Mouse (Mus musculus): ENCODE measurements around the gene Cdh23. TPM values are rescaled to one million over a fixed set of nuclear protein-coding genes. Genes with fewer than 3 reads are reported as not detected.

Gene Cdh23
- total and polyA plus RNA-seq, 2 experiments from 2014 or later: 0.23 TPM

DNA sequence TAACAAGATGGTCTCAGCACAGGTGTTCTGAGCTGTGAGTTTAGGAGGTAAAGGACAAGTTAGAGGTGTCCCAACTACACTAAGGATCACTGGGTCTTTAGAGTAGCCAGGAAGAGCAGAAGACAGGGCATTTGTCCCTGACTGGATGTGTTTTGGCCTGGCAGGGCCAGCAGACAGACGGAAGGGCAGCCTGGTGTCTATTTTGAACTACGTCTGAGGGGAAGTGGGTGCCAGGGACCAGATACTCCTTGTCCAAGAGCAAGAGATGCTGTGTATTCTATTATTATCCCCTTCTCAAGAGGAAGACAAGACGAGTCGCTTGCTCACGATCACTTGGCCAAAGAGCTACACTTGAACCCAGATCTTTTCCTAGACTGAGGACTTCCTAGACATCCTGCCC lies 382.7 kb downstream of the Cdh23 start:
- Histone ChIP-seq H3K27ac (ENCODE audit: low read depth) (no peak overlapping the region), H3K4me3 (ENCODE audit: low read depth, low read length) (no peak overlapping the region), H3K36me3 (replicated peaks; ENCODE audit: control insufficient read depth, insufficient read depth, low read length) (no peaks in the 10 kb centered on the region), H3K27me3 (ENCODE audit: control insufficient read depth, insufficient read depth, low read length) (no peaks in the 10 kb centered on the region), H3K4me1 (ENCODE audit: control insufficient read depth, insufficient read depth) (no peaks in the 10 kb centered on the region), H3K9ac (replicated peaks; ENCODE audit: low read depth, low read length) (no peak overlapping the region), H3K4me2 (ENCODE audit: low read depth, low read length) (no peak overlapping the region), H3K9me3 (replicated peaks; ENCODE audit: control insufficient read depth, low read length) (no peaks in the 10 kb centered on the region)
- TF ChIP-seq EP300 (IDR thresholded peaks at IDR 0.05; ENCODE audit: low read depth) (no peak), CTCF (IDR thresholded peaks at IDR 0.05; ENCODE audit: low read depth) (no peak)
- WGBS: 68% methylated on average over 5 of the region's 5 CpGs
- no peak for ATAC-seq (ENCODE audit: insufficient read depth, low read depth)
- DNase-seq (ENCODE audit: low spot score): no peak

DNA sequence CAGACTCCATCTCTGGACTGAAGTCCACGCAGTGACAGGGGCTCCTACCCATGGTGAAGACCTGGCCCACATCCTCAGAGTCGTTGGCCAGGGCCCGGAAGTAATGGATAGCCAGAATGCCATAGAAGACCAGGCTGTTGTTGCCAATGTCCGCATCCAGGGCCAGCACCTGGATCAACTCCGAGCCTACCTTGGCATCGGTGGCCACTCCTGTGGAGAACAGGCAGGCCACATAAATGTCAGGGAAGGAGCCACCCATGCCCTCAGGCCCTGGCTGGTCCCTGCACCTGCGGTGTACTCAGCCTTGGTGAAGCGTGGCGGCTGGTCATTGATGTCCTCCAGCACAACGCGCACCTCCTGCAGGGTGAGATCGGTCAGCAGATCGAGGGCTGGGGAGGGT lies 385.7 kb downstream of the Cdh23 start:
- Histone ChIP-seq H3K9ac (replicated peaks; ENCODE audit: low read depth, low read length) (no peak overlapping the region), H3K4me3 (ENCODE audit: low read depth, low read length) (no peak overlapping the region), H3K4me2 (ENCODE audit: low read depth, low read length) (no peak overlapping the region), H3K27ac (ENCODE audit: low read depth) (no peak overlapping the region), H3K36me3 (replicated peaks; ENCODE audit: control insufficient read depth, insufficient read depth, low read length) (no peaks in the 10 kb centered on the region), H3K4me1 (ENCODE audit: control insufficient read depth, insufficient read depth) (no peaks in the 10 kb centered on the region), H3K27me3 (ENCODE audit: control insufficient read depth, insufficient read depth, low read length) (no peaks in the 10 kb centered on the region), H3K9me3 (replicated peaks; ENCODE audit: control insufficient read depth, low read length) (no peaks in the 10 kb centered on the region)
- TF ChIP-seq EP300 (IDR thresholded peaks at IDR 0.05; ENCODE audit: low read depth) (no peak), CTCF (IDR thresholded peaks at IDR 0.05; ENCODE audit: low read depth) (no peak)
- DNase-seq (ENCODE audit: low spot score) (no peak), ATAC-seq (ENCODE audit: insufficient read depth, low read depth) (no peak)
- WGBS: 86% methylated on average over 13 of the region's 13 CpGs

GRCm38 (mm10) chr10:60304854-60305628 lies 391.2 kb downstream of the Cdh23 start:
- no peaks in the 10 kb centered on the region for H3K27me3 ChIP-seq (ENCODE audit: control insufficient read depth, insufficient read depth, low read length)
- ATAC-seq (ENCODE audit: insufficient read depth, low read depth) (peak; percentile 70), DNase-seq (ENCODE audit: low spot score) (peak; percentile 85)
- no peaks in the 10 kb centered on the region for H3K4me1 ChIP-seq (ENCODE audit: control insufficient read depth, insufficient read depth)
- H3K4me3 ChIP-seq (ENCODE audit: low read depth, low read length): no peak overlapping the region
- no peak overlapping the region for H3K9ac ChIP-seq (replicated peaks; ENCODE audit: low read depth, low read length)
- WGBS: 58% methylated on average over 15 of the region's 15 CpGs
- H3K9me3 ChIP-seq (replicated peaks; ENCODE audit: control insufficient read depth, low read length): no peaks in the 10 kb centered on the region
- TF ChIP-seq CTCF (IDR thresholded peaks at IDR 0.05; ENCODE audit: low read depth) (peak; percentile 93), EP300 (IDR thresholded peaks at IDR 0.05; ENCODE audit: low read depth) (no peak)
- no peak overlapping the region for H3K27ac ChIP-seq (ENCODE audit: low read depth)
- H3K36me3 ChIP-seq (replicated peaks; ENCODE audit: control insufficient read depth, insufficient read depth, low read length): peaks cover 32% of the 10 kb centered on the region
- H3K4me2 ChIP-seq (ENCODE audit: low read depth, low read length): no peak overlapping the region

DNA sequence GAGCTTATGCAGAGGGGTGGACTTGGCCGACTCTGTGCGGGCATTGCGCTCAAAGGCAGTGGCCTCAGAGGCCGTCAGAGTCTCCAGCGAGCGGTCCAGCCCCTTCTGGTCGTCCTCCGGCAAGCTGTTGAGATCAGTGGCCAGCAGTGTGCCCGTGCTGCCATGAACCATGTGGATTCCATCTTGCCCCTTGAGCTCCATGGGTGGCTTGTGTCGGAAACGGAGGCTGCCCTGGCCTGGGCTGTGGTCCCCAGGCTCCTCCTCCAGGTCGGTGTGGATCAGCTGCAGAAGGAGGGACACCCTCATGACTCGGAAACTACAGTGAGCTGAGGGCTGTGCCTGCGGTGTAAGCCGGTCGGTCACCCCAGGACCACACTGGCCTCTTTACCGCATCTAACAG lies 392.9 kb downstream of the Cdh23 start:
- Histone ChIP-seq H3K4me3 (ENCODE audit: low read depth, low read length) (no peak overlapping the region), H3K9me3 (replicated peaks; ENCODE audit: control insufficient read depth, low read length) (no peaks in the 10 kb centered on the region), H3K36me3 (replicated peaks; ENCODE audit: control insufficient read depth, insufficient read depth, low read length) (peaks cover 48% of the 10 kb centered on the region), H3K27me3 (ENCODE audit: control insufficient read depth, insufficient read depth, low read length) (no peaks in the 10 kb centered on the region), H3K4me1 (ENCODE audit: control insufficient read depth, insufficient read depth) (no peaks in the 10 kb centered on the region), H3K27ac (ENCODE audit: low read depth) (no peak overlapping the region), H3K4me2 (ENCODE audit: low read depth, low read length) (no peak overlapping the region), H3K9ac (replicated peaks; ENCODE audit: low read depth, low read length) (no peak overlapping the region)
- TF ChIP-seq CTCF (IDR thresholded peaks at IDR 0.05; ENCODE audit: low read depth) (no peak), EP300 (IDR thresholded peaks at IDR 0.05; ENCODE audit: low read depth) (no peak)
- 86% methylated on average over 17 of the region's 17 CpGs for WGBS
- no peak for ATAC-seq (ENCODE audit: insufficient read depth, low read depth)
- DNase-seq (ENCODE audit: low spot score): no peak

- no peaks in the 10 kb centered on the region for H3K4me1 ChIP-seq (ENCODE audit: control insufficient read depth, insufficient read depth)
- no peak overlapping the region for H3K27ac ChIP-seq (ENCODE audit: low read depth)
- H3K9me3 ChIP-seq (replicated peaks; ENCODE audit: control insufficient read depth, low read length): no peaks in the 10 kb centered on the region
- no peak for ATAC-seq (ENCODE audit: insufficient read depth, low read depth)
- no peak overlapping the region for H3K9ac ChIP-seq (replicated peaks; ENCODE audit: low read depth, low read length)
- WGBS: 94% methylated on average over 12 of the region's 12 CpGs
- no peak overlapping the region for H3K4me3 ChIP-seq (ENCODE audit: low read depth, low read length)
- H3K27me3 ChIP-seq (ENCODE audit: control insufficient read depth, insufficient read depth, low read length): no peaks in the 10 kb centered on the region
- TF ChIP-seq CTCF (IDR thresholded peaks at IDR 0.05; ENCODE audit: low read depth): no peak
- H3K4me2 ChIP-seq (ENCODE audit: low read depth, low read length): no peak overlapping the region
- DNase-seq (ENCODE audit: low spot score): no peak
- peaks cover 81% of the 10 kb centered on the region for H3K36me3 ChIP-seq (replicated peaks; ENCODE audit: control insufficient read depth, insufficient read depth, low read length)
Observed at GRCm38 (mm10) chr10:60299636-60300035, 396.7 kb downstream of the Cdh23 start.

DNA sequence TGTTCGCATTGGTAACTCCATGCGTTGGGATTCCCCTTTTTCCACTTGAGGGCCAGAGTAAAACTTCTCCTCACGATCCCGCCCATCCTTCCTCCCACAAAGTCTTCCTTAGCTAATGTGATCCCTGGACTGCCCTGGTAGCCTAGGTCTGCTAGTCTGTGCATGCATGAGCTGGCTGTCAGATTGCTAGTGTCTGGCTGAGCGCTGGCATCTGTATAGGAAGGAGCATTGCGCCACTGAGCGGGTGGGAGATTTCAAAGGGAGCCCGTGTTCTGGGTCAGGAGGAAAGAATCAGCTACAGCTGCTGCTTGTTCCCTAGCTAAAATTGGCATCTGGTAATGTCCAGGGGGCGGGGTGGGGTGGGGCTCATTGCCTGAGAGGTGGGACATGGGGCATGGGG lies 400.3 kb downstream of the Cdh23 start:
- Histone ChIP-seq H3K4me2 (ENCODE audit: low read depth, low read length) (no peak overlapping the region), H3K9me3 (replicated peaks; ENCODE audit: control insufficient read depth, low read length) (no peaks in the 10 kb centered on the region), H3K4me3 (ENCODE audit: low read depth, low read length) (no peak overlapping the region), H3K27me3 (ENCODE audit: control insufficient read depth, insufficient read depth, low read length) (no peaks in the 10 kb centered on the region), H3K9ac (replicated peaks; ENCODE audit: low read depth, low read length) (no peak overlapping the region), H3K36me3 (replicated peaks; ENCODE audit: control insufficient read depth, insufficient read depth, low read length) (peaks cover 84% of the 10 kb centered on the region), H3K27ac (ENCODE audit: low read depth) (no peak overlapping the region), H3K4me1 (ENCODE audit: control insufficient read depth, insufficient read depth) (no peaks in the 10 kb centered on the region)
- DNase-seq (ENCODE audit: low spot score) (no peak), ATAC-seq (ENCODE audit: insufficient read depth, low read depth) (no peak)
- TF ChIP-seq CTCF (IDR thresholded peaks at IDR 0.05; ENCODE audit: low read depth) (no peak), EP300 (IDR thresholded peaks at IDR 0.05; ENCODE audit: low read depth) (no peak)
- WGBS: 77% methylated on average over 9 of the region's 9 CpGs

All from heart, postnatal 0 days (tissue).